Mouse (Mus musculus): ENCODE data around the gene Pkig. TPM values are rescaled to one million over a fixed set of nuclear protein-coding genes. Genes with fewer than 3 reads are reported as not detected.

Pkig gene
- 20.2 TPM in 2 replicates for polyA plus RNA-seq (2011; ENCODE audit: insufficient read depth, insufficient read length, low read depth, missing spikeins)

DNA sequence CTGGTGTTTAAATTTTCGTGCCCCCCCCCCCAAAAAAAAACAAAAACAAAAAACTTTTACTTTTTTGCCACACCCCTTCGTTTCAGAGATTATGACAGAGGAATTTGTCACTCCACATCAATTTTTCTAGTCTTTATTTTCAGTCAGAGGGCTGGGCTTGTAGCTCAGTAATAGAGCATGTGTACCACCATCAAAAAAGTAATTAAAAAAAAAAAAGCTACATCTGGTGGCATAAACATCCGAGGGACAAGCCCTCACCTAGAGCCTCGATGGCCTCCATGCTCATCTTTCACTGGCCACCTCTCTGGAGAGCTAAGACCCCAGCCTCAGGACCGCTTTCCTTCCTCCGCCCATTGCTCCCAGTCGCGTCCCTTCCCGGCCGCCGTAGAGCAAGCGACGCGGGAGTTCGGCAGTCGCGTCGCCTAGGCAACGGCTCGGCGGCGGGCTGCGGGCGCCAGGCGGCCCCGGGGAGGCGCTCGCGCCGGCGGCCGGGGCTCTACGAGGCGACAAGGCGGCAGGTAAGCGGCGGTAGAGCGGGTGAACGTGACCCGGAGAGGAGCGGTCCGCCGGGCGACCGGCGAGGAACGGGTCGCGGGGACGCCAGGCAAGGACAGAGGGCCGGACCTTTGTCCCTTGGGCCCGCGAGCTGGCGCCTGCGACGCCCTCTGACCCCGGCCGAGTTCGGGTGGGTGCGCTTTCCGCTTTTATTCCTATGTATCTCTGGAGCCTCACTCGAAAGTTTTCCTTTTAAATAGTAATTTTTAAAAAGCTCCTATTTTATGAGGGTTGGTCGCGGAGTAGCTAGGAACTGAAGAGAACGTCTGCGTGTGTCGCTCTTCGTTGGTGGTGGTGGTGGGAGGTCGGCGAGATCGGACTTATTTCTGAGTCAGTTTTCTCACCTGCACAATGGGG lies at the start of gene Pkig:
Pkig (plus strand) TSS at position 412 of the 912 bp plus-strand sequence.
- H3K9me3 ChIP-seq (replicated peaks; ENCODE audit: control insufficient read depth, insufficient read depth, low read length, poor library complexity, severe bottlenecking): peaks cover 13% of the 10 kb centered on the region
- H3K27ac ChIP-seq (ENCODE audit: insufficient read depth, low read length): no peak within 1 kb of the TSS
- H3K36me3 ChIP-seq (ENCODE audit: control insufficient read depth, insufficient read depth, low read length, poor library complexity, severe bottlenecking): no peaks in the 10 kb centered on the region
- no peaks in the 10 kb centered on the region for H3K27me3 ChIP-seq (ENCODE audit: control insufficient read depth, insufficient read depth, low read length, poor library complexity, severe bottlenecking)
- H3K4me3 ChIP-seq (ENCODE audit: low read depth, low read length): peak within 1 kb of the TSS; percentile 71
- no peak for TF ChIP-seq EP300 (IDR thresholded peaks at IDR 0.05; ENCODE audit: insufficient read depth, low read depth, low read length)
- no peak for TF ChIP-seq CTCF (IDR thresholded peaks at IDR 0.05; ENCODE audit: low read depth, low read length)
- TF ChIP-seq POLR2A (IDR thresholded peaks at IDR 0.05; ENCODE audit: insufficient read depth, low read length): no peak
- peak within 1 kb of the TSS; percentile 82 for H3K9ac ChIP-seq (ENCODE audit: low read depth, poor library complexity, severe bottlenecking)
- no peaks in the 10 kb centered on the region for H3K4me1 ChIP-seq (ENCODE audit: control insufficient read depth, insufficient read depth, low read length)

DNA sequence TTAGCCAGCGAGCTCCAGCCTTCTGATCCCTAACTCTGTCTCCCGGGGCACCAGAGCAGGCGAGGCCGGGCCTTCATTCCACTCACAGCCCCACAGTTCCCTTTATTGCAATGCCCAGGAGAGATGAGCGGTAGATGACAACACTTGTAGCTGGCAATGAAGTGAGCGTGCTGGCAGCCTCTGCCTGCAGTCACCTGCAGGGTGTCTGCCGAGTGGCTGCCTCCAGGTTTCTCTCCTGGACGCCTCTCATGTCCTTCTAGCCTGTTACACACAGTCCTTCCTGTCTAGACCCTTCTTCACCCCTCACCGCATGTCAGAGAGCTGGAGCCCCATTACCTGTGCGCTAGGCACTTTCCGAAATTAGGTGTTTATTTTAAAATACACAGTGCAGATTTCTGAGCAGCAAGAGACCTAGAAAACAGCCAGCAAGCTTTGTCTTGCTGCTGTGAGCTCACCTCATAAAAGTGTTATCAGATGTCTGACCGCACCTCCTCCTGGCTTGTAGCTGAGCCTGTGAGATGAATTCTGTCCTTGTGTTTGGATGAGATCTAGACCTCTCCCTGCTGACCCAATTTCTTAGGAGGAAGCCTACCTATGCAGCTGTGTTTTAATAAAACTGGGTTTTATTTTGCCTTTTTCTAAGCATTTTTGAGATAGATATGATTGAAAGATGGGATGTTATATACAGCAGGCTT lies 48.8 kb upstream of the Pkig start:
- TF ChIP-seq POLR2A (IDR thresholded peaks at IDR 0.05; ENCODE audit: insufficient read depth, low read length) (no peak), EP300 (IDR thresholded peaks at IDR 0.05; ENCODE audit: insufficient read depth, low read depth, low read length) (no peak), CTCF (IDR thresholded peaks at IDR 0.05; ENCODE audit: low read depth, low read length) (no peak)
- no peaks in the 10 kb centered on the region for H3K9me3 ChIP-seq (replicated peaks; ENCODE audit: control insufficient read depth, insufficient read depth, low read length, poor library complexity, severe bottlenecking)
- no peaks in the 10 kb centered on the region for H3K27me3 ChIP-seq (ENCODE audit: control insufficient read depth, insufficient read depth, low read length, poor library complexity, severe bottlenecking)
- no peak overlapping the region for H3K27ac ChIP-seq (ENCODE audit: insufficient read depth, low read length)
- H3K4me3 ChIP-seq (ENCODE audit: low read depth, low read length): no peak overlapping the region
- H3K9ac ChIP-seq (ENCODE audit: low read depth, poor library complexity, severe bottlenecking): no peak overlapping the region
- H3K36me3 ChIP-seq (ENCODE audit: control insufficient read depth, insufficient read depth, low read length, poor library complexity, severe bottlenecking): no peaks in the 10 kb centered on the region
- H3K4me1 ChIP-seq (ENCODE audit: control insufficient read depth, insufficient read depth, low read length): no peaks in the 10 kb centered on the region

DNA sequence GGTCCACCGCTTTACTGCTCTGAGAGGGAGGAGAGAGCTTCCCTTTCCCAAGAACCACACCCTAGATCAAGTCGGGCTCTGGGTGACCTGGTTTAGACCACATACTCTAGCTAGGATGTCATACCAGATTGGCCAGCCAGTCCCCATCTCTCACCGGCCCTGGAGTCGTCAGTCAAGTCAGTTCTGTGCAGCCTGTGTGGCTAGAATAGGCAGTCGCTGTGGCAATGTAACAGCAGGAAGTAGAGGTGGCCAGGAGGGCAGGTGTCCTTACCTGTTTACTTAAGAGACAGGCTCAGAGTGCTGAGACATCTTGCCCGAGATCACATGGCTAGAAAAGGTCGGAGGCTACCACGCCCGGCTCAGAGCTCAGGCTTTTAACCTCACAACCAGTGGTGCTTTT lies 47.0 kb upstream of the Pkig start:
- H3K9ac ChIP-seq (ENCODE audit: low read depth, poor library complexity, severe bottlenecking): no peak overlapping the region
- no peak overlapping the region for H3K27ac ChIP-seq (ENCODE audit: insufficient read depth, low read length)
- H3K27me3 ChIP-seq (ENCODE audit: control insufficient read depth, insufficient read depth, low read length, poor library complexity, severe bottlenecking): no peaks in the 10 kb centered on the region
- no peaks in the 10 kb centered on the region for H3K36me3 ChIP-seq (ENCODE audit: control insufficient read depth, insufficient read depth, low read length, poor library complexity, severe bottlenecking)
- H3K9me3 ChIP-seq (replicated peaks; ENCODE audit: control insufficient read depth, insufficient read depth, low read length, poor library complexity, severe bottlenecking): no peaks in the 10 kb centered on the region
- no peak overlapping the region for H3K4me3 ChIP-seq (ENCODE audit: low read depth, low read length)
- H3K4me1 ChIP-seq (ENCODE audit: control insufficient read depth, insufficient read depth, low read length): no peaks in the 10 kb centered on the region
- no peak for TF ChIP-seq CTCF (IDR thresholded peaks at IDR 0.05; ENCODE audit: low read depth, low read length)
- no peak for TF ChIP-seq EP300 (IDR thresholded peaks at IDR 0.05; ENCODE audit: insufficient read depth, low read depth, low read length)
- TF ChIP-seq POLR2A (IDR thresholded peaks at IDR 0.05; ENCODE audit: insufficient read depth, low read length): no peak

DNA sequence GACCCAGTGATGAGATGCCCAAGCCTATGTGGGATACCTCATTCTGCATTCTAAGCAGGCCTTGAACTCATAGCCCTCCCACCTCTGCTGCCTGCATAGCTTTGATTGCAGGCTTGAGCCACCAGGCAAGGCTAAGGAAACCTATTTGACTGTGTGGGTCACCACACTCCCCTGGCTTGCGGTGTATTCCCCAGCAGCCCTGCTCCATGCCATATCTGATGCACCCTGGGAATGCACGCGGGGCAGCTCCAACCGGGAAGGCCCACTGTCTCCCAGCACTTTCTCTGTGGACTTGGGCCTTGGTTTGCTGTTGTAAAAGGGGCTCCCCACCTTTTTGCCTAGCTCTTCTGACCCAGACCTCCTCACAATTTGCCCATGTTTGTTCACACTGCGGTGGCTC lies 45.0 kb upstream of the Pkig start:
- Histone ChIP-seq H3K27ac (ENCODE audit: insufficient read depth, low read length) (no peak overlapping the region), H3K9me3 (replicated peaks; ENCODE audit: control insufficient read depth, insufficient read depth, low read length, poor library complexity, severe bottlenecking) (no peaks in the 10 kb centered on the region), H3K36me3 (ENCODE audit: control insufficient read depth, insufficient read depth, low read length, poor library complexity, severe bottlenecking) (no peaks in the 10 kb centered on the region), H3K9ac (ENCODE audit: low read depth, poor library complexity, severe bottlenecking) (no peak overlapping the region), H3K4me3 (ENCODE audit: low read depth, low read length) (no peak overlapping the region), H3K27me3 (ENCODE audit: control insufficient read depth, insufficient read depth, low read length, poor library complexity, severe bottlenecking) (no peaks in the 10 kb centered on the region), H3K4me1 (ENCODE audit: control insufficient read depth, insufficient read depth, low read length) (no peaks in the 10 kb centered on the region)
- no peak for TF ChIP-seq CTCF (IDR thresholded peaks at IDR 0.05; ENCODE audit: low read depth, low read length)

DNA sequence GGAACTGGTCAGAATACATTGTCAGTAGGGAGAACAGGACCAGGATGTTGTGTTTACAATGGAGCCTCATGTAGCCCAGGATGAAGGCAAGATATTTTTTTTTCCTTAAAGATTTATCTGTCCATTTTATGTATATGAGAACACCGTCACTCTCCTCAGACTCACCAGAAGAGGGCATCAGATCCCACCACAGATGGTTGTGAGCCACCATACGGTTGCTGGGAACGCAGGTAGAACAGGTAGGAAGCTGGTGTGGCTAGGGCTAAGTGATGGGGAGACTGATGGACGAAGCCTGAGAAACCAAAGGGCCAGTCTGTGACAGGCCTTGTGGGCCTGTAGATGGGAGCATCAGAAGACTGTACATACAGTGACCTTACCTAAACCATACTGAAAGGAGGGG lies 44.2 kb upstream of the Pkig start:
- H3K4me3 ChIP-seq (ENCODE audit: low read depth, low read length): no peak overlapping the region
- H3K36me3 ChIP-seq (ENCODE audit: control insufficient read depth, insufficient read depth, low read length, poor library complexity, severe bottlenecking): no peaks in the 10 kb centered on the region; the same call in 1 of the 2 replicates
- H3K27ac ChIP-seq (ENCODE audit: insufficient read depth, low read length): no peak overlapping the region
- H3K4me1 ChIP-seq (ENCODE audit: control insufficient read depth, insufficient read depth, low read length): no peaks in the 10 kb centered on the region
- H3K27me3 ChIP-seq (ENCODE audit: control insufficient read depth, insufficient read depth, low read length, poor library complexity, severe bottlenecking): no peaks in the 10 kb centered on the region
- H3K9ac ChIP-seq (ENCODE audit: low read depth, poor library complexity, severe bottlenecking): no peak overlapping the region
- TF ChIP-seq EP300 (IDR thresholded peaks at IDR 0.05; ENCODE audit: insufficient read depth, low read depth, low read length): no peak
- TF ChIP-seq CTCF (IDR thresholded peaks at IDR 0.05; ENCODE audit: low read depth, low read length): peak; percentile 27
- TF ChIP-seq POLR2A (IDR thresholded peaks at IDR 0.05; ENCODE audit: insufficient read depth, low read length): no peak
- no peaks in the 10 kb centered on the region for H3K9me3 ChIP-seq (replicated peaks; ENCODE audit: control insufficient read depth, insufficient read depth, low read length, poor library complexity, severe bottlenecking)

DNA sequence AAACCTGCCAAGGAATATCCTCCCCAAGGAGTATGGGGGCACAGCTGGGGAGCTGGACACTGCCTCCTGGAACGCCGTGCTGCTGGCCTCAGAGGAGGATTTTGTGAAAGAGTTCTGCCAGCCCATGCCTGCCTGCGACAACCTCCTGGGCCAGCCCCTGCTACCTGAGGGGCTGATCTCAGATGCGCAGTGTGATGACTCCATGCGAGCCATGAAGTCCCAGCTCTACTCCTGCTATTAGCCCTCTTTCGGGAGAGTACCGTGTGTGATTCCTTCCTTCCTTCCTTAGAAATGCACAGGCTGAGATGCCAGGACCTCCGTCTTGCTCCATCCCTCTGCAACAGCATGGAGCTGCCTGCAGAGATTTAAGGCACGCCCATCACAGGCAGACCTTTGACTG lies 42.8 kb upstream of the Pkig start:
- Histone ChIP-seq H3K4me1 (ENCODE audit: control insufficient read depth, insufficient read depth, low read length) (no peaks in the 10 kb centered on the region), H3K27ac (ENCODE audit: insufficient read depth, low read length) (no peak overlapping the region), H3K9ac (ENCODE audit: low read depth, poor library complexity, severe bottlenecking) (no peak overlapping the region), H3K4me3 (ENCODE audit: low read depth, low read length) (no peak overlapping the region), H3K9me3 (replicated peaks; ENCODE audit: control insufficient read depth, insufficient read depth, low read length, poor library complexity, severe bottlenecking) (no peaks in the 10 kb centered on the region), H3K36me3 (ENCODE audit: control insufficient read depth, insufficient read depth, low read length, poor library complexity, severe bottlenecking) (peaks cover 4% of the 10 kb centered on the region), H3K27me3 (ENCODE audit: control insufficient read depth, insufficient read depth, low read length, poor library complexity, severe bottlenecking) (no peaks in the 10 kb centered on the region)
- TF ChIP-seq POLR2A (IDR thresholded peaks at IDR 0.05; ENCODE audit: insufficient read depth, low read length) (no peak), CTCF (IDR thresholded peaks at IDR 0.05; ENCODE audit: low read depth, low read length) (no peak), EP300 (IDR thresholded peaks at IDR 0.05; ENCODE audit: insufficient read depth, low read depth, low read length) (no peak)
